Mouse (Mus musculus): ENCODE results near the gene Smarca2. TPM values are rescaled to one million over a fixed set of nuclear protein-coding genes. Genes with fewer than 3 reads are reported as not detected.

Gene Smarca2
- total RNA-seq (2014; rRNA removed) (162 and 192 TPM in 2 replicates), polyA plus RNA-seq (2015; fragmentation: Nextera tagmentation; extraction: Ambion mirVana) (66.6 and 135 TPM in 2 replicates)

GRCm38 (mm10) chr19:26604755-26605300, at the start of gene Smarca2:
Gene Smarca2 (plus strand): TSS chr19:26605050.
- Histone ChIP-seq H3K27ac (ENCODE audit: low read depth, low read length) (peak within 1 kb of the TSS; percentile 97), H3K36me3 (ENCODE audit: insufficient read depth) (no peaks in the 10 kb centered on the region), H3K27me3 (ENCODE audit: insufficient read depth, low read length) (no peaks in the 10 kb centered on the region), H3K4me3 (ENCODE audit: low read depth, low read length) (peak within 1 kb of the TSS; percentile 63), H3K9me3 (ENCODE audit: low read length) (no peaks in the 10 kb centered on the region), H3K4me2 (ENCODE audit: low read depth) (peak within 1 kb of the TSS; percentile 96), H3K9ac (peak within 1 kb of the TSS; percentile 71), H3K4me1 (ENCODE audit: insufficient read depth) (peaks cover 4% of the 10 kb centered on the region)
- DNase-seq (peak; percentile 98), ATAC-seq (peak; percentile 97)
- 0 out of 2 replicates have a peak, but pooled peaks have one; percentile 1 for TF ChIP-seq CTCF (IDR thresholded peaks at IDR 0.05; ENCODE audit: low read depth)
- under 1% methylated on average over 44 of the region's 45 CpGs for WGBS

DNA sequence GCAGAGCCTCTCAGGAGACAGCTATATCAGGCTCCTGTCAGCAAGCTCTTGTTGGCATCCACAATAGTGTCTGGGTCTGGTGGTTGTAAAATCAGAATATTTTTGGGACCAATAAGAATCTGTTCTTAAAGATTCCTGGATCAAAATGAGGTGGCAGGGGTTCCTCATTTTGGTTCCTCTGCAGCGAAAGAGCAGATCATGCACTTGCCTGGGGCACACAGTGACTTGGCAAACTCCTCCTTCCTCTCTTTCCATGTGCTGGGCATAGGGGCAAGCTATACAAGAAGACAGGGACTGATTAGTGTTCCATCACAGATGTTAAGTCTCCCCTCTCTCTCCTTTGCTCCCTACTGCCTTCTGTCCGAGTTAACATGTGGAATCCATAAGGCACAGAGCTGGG, 40.0 kb upstream of the Smarca2 start:
- no peak for TF ChIP-seq CTCF (IDR thresholded peaks at IDR 0.05; ENCODE audit: low read depth)

DNA sequence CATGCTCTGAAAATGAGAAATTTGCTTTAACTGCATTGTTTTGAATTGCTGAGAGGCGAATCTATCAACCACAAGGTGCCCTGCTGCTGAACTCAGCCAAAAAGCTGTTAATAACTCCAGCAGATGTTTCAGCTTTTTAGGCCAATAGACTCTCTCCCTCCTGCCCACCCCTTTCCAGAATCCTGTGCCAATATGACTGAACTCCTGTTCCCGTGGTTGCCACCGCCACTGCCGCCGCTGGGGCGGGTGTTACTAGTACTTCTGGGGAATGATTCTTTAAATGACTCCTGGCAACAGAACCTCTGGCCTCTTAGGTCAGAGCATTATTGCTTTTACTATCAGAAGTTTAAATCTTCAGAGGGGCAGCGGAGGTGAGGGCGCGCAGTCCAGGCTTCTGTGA, 38.7 kb upstream of the Smarca2 start:
- Histone ChIP-seq H3K9ac (no peak overlapping the region), H3K4me1 (ENCODE audit: insufficient read depth) (no peaks in the 10 kb centered on the region), H3K4me3 (ENCODE audit: low read depth, low read length) (no peak overlapping the region), H3K27ac (ENCODE audit: low read depth, low read length) (no peak overlapping the region), H3K4me2 (ENCODE audit: low read depth) (no peak overlapping the region), H3K27me3 (ENCODE audit: insufficient read depth, low read length) (no peaks in the 10 kb centered on the region), H3K36me3 (ENCODE audit: insufficient read depth) (no peaks in the 10 kb centered on the region), H3K9me3 (ENCODE audit: low read length) (no peaks in the 10 kb centered on the region)
- TF ChIP-seq CTCF (IDR thresholded peaks at IDR 0.05; ENCODE audit: low read depth) = no peak
- ATAC-seq (0 out of 2 replicates have a peak, but pooled peaks have one; percentile 34), DNase-seq (no peak)
- 50% methylated on average over 9 of the region's 9 CpGs for WGBS

More for the DNA sequence above, 40.0 kb upstream of the Smarca2 start:
- WGBS = 78% methylated on average over 2 of the region's 2 CpGs
- Histone ChIP-seq H3K4me2 (ENCODE audit: low read depth) (no peak overlapping the region), H3K4me1 (ENCODE audit: insufficient read depth) (no peaks in the 10 kb centered on the region), H3K36me3 (ENCODE audit: insufficient read depth) (no peaks in the 10 kb centered on the region), H3K9me3 (ENCODE audit: low read length) (no peaks in the 10 kb centered on the region), H3K27ac (ENCODE audit: low read depth, low read length) (no peak overlapping the region), H3K27me3 (ENCODE audit: insufficient read depth, low read length) (no peaks in the 10 kb centered on the region), H3K4me3 (ENCODE audit: low read depth, low read length) (no peak overlapping the region), H3K9ac (no peak overlapping the region)
- no peak for ATAC-seq
- DNase-seq = no peak

- DNase-seq = no peak
- no peak overlapping the region for H3K27ac ChIP-seq (ENCODE audit: low read depth, low read length)
- H3K9me3 ChIP-seq (ENCODE audit: low read length) = no peaks in the 10 kb centered on the region
- WGBS = 70% methylated on average over 5 of the region's 5 CpGs
- ATAC-seq = no peak
- no peaks in the 10 kb centered on the region for H3K27me3 ChIP-seq (ENCODE audit: insufficient read depth, low read length)
- TF ChIP-seq CTCF (IDR thresholded peaks at IDR 0.05; ENCODE audit: low read depth) = no peak
- no peak overlapping the region for H3K4me3 ChIP-seq (ENCODE audit: low read depth, low read length)
- H3K4me1 ChIP-seq (ENCODE audit: insufficient read depth) = no peaks in the 10 kb centered on the region
- no peaks in the 10 kb centered on the region for H3K36me3 ChIP-seq (ENCODE audit: insufficient read depth)
- H3K9ac ChIP-seq = no peak overlapping the region
- no peak overlapping the region for H3K4me2 ChIP-seq (ENCODE audit: low read depth)
These were observed 36.6 kb upstream of the Smarca2 start for GRCm38 (mm10) chr19:26568236-26568635.

DNA sequence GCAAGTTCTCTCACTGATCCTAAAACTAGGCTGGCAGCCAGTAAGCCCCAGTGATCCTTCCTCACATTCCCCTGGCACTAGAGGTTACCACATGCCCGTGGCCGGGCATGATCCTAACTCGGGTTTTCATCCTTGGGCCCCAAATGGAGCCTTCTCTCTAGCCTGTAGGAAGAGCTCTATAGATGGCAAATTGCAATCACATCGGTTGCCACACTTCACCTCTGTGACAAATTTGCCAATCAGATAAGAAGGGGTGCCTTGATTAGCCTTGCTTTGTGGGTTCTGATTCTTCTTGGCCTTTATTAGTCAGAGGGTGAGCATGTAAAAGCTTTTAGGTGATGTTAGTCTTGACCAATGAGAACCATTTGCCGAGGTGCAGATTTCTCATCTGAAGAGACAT, 35.9 kb upstream of the Smarca2 start:
- no peak overlapping the region for H3K27ac ChIP-seq (ENCODE audit: low read depth, low read length)
- H3K27me3 ChIP-seq (ENCODE audit: insufficient read depth, low read length) = no peaks in the 10 kb centered on the region
- ATAC-seq = no peak
- H3K9ac ChIP-seq = no peak overlapping the region
- no peaks in the 10 kb centered on the region for H3K36me3 ChIP-seq (ENCODE audit: insufficient read depth)
- H3K4me1 ChIP-seq (ENCODE audit: insufficient read depth) = no peaks in the 10 kb centered on the region
- WGBS = 93% methylated on average over 5 of the region's 5 CpGs
- DNase-seq = no peak
- H3K4me3 ChIP-seq (ENCODE audit: low read depth, low read length) = no peak overlapping the region
- no peak overlapping the region for H3K4me2 ChIP-seq (ENCODE audit: low read depth)
- TF ChIP-seq CTCF (IDR thresholded peaks at IDR 0.05; ENCODE audit: low read depth) = no peak
- no peaks in the 10 kb centered on the region for H3K9me3 ChIP-seq (ENCODE audit: low read length)

DNA sequence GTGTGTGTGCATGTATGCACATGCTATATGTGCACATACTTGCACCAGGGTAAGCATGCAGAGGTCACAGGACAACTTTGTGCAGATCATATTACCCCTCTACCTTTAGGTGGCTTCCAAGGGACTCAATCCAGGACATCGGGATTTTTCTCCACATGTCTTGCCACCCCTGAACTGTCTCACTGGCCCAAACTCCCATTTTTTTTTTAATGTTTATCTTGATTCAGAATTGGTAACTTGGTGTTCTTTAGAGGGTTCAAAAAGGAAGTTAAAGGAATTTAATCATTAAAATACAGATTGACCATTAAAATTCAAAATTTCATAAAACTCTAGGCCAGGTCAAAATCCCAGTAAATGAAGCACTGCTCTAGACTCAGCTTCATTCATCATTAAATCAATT, 35.4 kb upstream of the Smarca2 start:
- DNase-seq (no peak), ATAC-seq (no peak)
- WGBS = 94% methylated on average over 1 of the region's 1 CpGs
- no peaks in the 10 kb centered on the region for H3K27me3 ChIP-seq (ENCODE audit: insufficient read depth, low read length)
- no peaks in the 10 kb centered on the region for H3K36me3 ChIP-seq (ENCODE audit: insufficient read depth)
- H3K4me1 ChIP-seq (ENCODE audit: insufficient read depth) = no peaks in the 10 kb centered on the region
- no peak overlapping the region for H3K9ac ChIP-seq
- no peaks in the 10 kb centered on the region for H3K9me3 ChIP-seq (ENCODE audit: low read length)
- TF ChIP-seq CTCF (IDR thresholded peaks at IDR 0.05; ENCODE audit: low read depth) = no peak
- no peak overlapping the region for H3K4me2 ChIP-seq (ENCODE audit: low read depth)
- no peak overlapping the region for H3K4me3 ChIP-seq (ENCODE audit: low read depth, low read length)
- H3K27ac ChIP-seq (ENCODE audit: low read depth, low read length) = no peak overlapping the region

GRCm38 (mm10) chr19:26579645-26580044, 25.2 kb upstream of the Smarca2 start:
- 87% methylated on average over 5 of the region's 5 CpGs for WGBS
- Histone ChIP-seq H3K27ac (ENCODE audit: low read depth, low read length) (no peak overlapping the region), H3K27me3 (ENCODE audit: insufficient read depth, low read length) (no peaks in the 10 kb centered on the region), H3K4me3 (ENCODE audit: low read depth, low read length) (no peak overlapping the region), H3K9ac (no peak overlapping the region), H3K4me1 (ENCODE audit: insufficient read depth) (no peaks in the 10 kb centered on the region), H3K9me3 (ENCODE audit: low read length) (no peaks in the 10 kb centered on the region), H3K4me2 (ENCODE audit: low read depth) (no peak overlapping the region), H3K36me3 (ENCODE audit: insufficient read depth) (no peaks in the 10 kb centered on the region)
- ATAC-seq = no peak
- DNase-seq = no peak
- TF ChIP-seq CTCF (IDR thresholded peaks at IDR 0.05; ENCODE audit: low read depth) = no peak

Measured in forebrain, postnatal 0 days (tissue).